Mouse (Mus musculus): ENCODE data around the gene Bak1. TPM values are rescaled to one million over a fixed set of nuclear protein-coding genes. Genes with fewer than 3 reads are reported as not detected.
A peak's percentile ranks its signal among the peaks of the same experiment; 100 is the strongest.

Gene Bak1
- polyA plus RNA-seq, 1 experiment from 2014 or later = 8.2 TPM

DNA sequence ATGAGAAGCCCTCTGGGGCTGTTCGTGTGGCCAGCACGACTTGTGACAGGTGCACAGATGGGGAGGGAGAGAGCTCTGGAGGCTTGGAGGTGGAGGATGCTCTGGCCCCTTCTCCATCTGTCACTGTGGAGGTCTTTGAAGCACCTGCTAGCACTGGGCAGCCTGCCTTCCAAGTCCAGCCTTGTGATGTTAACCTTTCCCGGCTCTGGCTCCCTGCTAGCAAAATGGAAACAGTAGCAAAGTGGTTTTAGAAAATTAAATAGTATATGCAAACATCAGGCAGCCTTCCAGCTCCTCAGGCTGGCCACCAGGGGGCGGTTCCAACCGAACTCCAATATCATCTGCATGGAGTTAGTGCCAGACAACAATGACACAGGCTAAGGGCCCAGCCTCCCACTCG is 42.8 kb upstream of the Bak1 start:
- Histone ChIP-seq H3K27me3 (ENCODE audit: control insufficient read depth, insufficient read depth, low read length) (no peaks in the 10 kb centered on the region), H3K9ac (ENCODE audit: low read length) (no peak overlapping the region), H3K9me3 (ENCODE audit: control insufficient read depth, low read length) (no peaks in the 10 kb centered on the region), H3K4me3 (ENCODE audit: low read depth, low read length) (no peak overlapping the region), H3K4me2 (ENCODE audit: low read depth) (no peak overlapping the region), H3K27ac (ENCODE audit: low read depth, low read length) (no peak overlapping the region), H3K4me1 (ENCODE audit: control insufficient read depth, insufficient read depth, low read length) (no peaks in the 10 kb centered on the region), H3K36me3 (ENCODE audit: control insufficient read depth, insufficient read depth, low read length) (no peaks in the 10 kb centered on the region)
- no peak for ATAC-seq (ENCODE audit: insufficient read depth, low FRiP score, low TSS enrichment)
- DNase-seq (ENCODE audit: low spot score) = no peak
- WGBS = 40% methylated on average over 6 of the region's 6 CpGs

DNA sequence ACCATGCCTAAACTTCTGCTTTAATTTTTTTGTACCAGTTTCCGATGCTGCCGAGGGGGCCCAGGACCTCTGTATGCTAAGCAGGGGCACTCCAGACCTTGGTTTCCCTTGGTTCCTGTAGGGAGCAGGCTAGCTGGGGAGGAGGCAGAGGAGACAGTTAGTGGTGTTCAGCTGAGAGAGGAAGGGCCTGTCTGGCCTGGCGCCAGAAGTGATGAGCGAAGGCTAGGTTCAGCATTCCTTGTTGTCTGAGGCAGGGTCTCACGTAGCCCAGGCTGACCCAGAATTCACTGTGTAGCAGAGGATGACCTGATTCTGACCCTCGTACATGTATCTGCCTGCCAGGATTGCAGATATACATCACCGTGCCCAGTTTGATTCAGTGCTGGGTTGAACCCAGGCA is 42.1 kb upstream of the Bak1 start:
- DNase-seq (ENCODE audit: low spot score) (no peak), ATAC-seq (ENCODE audit: insufficient read depth, low FRiP score, low TSS enrichment) (no peak)
- no peaks in the 10 kb centered on the region for H3K27me3 ChIP-seq (ENCODE audit: control insufficient read depth, insufficient read depth, low read length)
- no peak overlapping the region for H3K9ac ChIP-seq (ENCODE audit: low read length)
- 95% methylated on average over 7 of the region's 7 CpGs for WGBS
- no peaks in the 10 kb centered on the region for H3K36me3 ChIP-seq (ENCODE audit: control insufficient read depth, insufficient read depth, low read length)
- no peaks in the 10 kb centered on the region for H3K9me3 ChIP-seq (ENCODE audit: control insufficient read depth, low read length)
- H3K4me2 ChIP-seq (ENCODE audit: low read depth) = no peak overlapping the region
- H3K27ac ChIP-seq (ENCODE audit: low read depth, low read length) = no peak overlapping the region
- no peaks in the 10 kb centered on the region for H3K4me1 ChIP-seq (ENCODE audit: control insufficient read depth, insufficient read depth, low read length)
- no peak overlapping the region for H3K4me3 ChIP-seq (ENCODE audit: low read depth, low read length)

DNA sequence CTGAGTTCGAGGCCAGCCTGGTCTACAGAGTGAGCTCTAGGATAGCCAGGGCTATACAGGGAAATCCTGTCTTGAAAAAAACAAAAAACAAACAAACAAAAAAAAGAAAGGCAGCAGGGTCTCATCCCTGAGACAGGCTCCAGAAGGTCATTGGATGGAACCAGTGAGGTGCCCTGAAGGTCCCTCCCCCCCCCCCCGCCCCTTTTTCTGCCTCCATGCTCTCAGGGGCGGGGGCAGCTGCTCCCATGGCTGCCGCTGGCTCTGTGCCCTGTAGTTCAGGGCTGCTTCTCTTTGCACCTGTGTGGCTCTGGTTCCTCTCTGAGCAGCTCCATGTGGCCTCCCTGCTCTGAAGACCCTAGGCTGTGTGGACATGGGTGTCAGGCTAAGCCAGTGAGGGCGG is 40.3 kb upstream of the Bak1 start:
- Histone ChIP-seq H3K36me3 (ENCODE audit: control insufficient read depth, insufficient read depth, low read length) (no peaks in the 10 kb centered on the region), H3K4me3 (ENCODE audit: low read depth, low read length) (no peak overlapping the region), H3K27me3 (ENCODE audit: control insufficient read depth, insufficient read depth, low read length) (no peaks in the 10 kb centered on the region), H3K9ac (ENCODE audit: low read length) (no peak overlapping the region; the same call in 1 of the 2 replicates), H3K4me1 (ENCODE audit: control insufficient read depth, insufficient read depth, low read length) (no peaks in the 10 kb centered on the region), H3K27ac (ENCODE audit: low read depth, low read length) (peak overlapping the region; percentile 54; the same call in 1 of the 2 replicates), H3K9me3 (ENCODE audit: control insufficient read depth, low read length) (no peaks in the 10 kb centered on the region), H3K4me2 (ENCODE audit: low read depth) (no peak overlapping the region)
- ATAC-seq (ENCODE audit: insufficient read depth, low FRiP score, low TSS enrichment) (no peak), DNase-seq (ENCODE audit: low spot score) (no peak)
- 82% methylated on average over 5 of the region's 5 CpGs for WGBS

DNA sequence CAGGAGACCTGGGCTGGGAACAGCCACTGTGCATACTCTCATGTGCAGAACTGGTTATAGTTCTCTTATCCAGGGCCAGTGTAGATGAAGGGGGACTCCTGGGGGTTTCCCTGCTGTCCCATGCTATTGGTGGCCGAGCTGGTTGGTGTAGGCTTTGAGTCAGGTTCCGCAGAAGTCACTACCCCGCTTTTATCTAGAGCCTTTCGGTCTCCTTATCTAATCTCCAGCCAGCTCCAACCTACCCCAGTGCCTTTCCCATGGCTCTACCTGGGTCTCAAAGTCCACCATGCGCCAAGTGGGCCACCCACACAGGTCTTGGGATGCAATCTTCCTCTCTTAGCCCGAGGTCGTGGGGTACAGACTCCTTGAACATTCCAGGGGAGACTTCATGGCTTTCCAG is 37.3 kb upstream of the Bak1 start:
- DNase-seq (ENCODE audit: low spot score) (no peak), ATAC-seq (ENCODE audit: insufficient read depth, low FRiP score, low TSS enrichment) (no peak)
- no peak overlapping the region for H3K9ac ChIP-seq (ENCODE audit: low read length)
- no peaks in the 10 kb centered on the region for H3K9me3 ChIP-seq (ENCODE audit: control insufficient read depth, low read length)
- H3K4me2 ChIP-seq (ENCODE audit: low read depth) = no peak overlapping the region
- H3K27ac ChIP-seq (ENCODE audit: low read depth, low read length) = no peak overlapping the region
- H3K4me3 ChIP-seq (ENCODE audit: low read depth, low read length) = no peak overlapping the region
- no peaks in the 10 kb centered on the region for H3K36me3 ChIP-seq (ENCODE audit: control insufficient read depth, insufficient read depth, low read length)
- 83% methylated on average over 7 of the region's 7 CpGs for WGBS
- no peaks in the 10 kb centered on the region for H3K27me3 ChIP-seq (ENCODE audit: control insufficient read depth, insufficient read depth, low read length)
- peaks cover 2% of the 10 kb centered on the region; the same call in 1 of the 2 replicates for H3K4me1 ChIP-seq (ENCODE audit: control insufficient read depth, insufficient read depth, low read length)

DNA sequence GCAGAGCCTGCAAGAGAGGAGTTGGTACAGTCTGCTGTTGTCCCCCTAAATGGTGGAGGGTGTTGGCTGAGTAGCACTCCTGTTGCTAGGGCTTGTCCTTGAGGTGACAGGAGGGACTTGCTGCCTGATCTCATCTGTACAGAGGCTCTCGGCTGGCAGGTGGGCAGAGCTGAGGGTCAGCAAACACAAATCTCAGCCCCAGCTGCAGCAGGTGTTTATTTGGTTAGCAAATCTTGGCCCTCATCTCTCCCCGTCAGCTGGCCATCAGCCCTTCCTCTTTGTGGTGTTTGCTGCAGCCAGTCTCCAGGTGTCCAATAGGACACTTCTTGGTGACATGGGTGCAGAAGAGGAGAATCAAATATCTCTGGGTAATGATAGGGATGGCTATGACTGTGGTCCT is 35.4 kb upstream of the Bak1 start:
- WGBS = 65% methylated on average over 2 of the region's 2 CpGs
- ATAC-seq (ENCODE audit: insufficient read depth, low FRiP score, low TSS enrichment) = no peak
- no peak overlapping the region for H3K4me2 ChIP-seq (ENCODE audit: low read depth)
- H3K9ac ChIP-seq (ENCODE audit: low read length) = no peak overlapping the region
- H3K27ac ChIP-seq (ENCODE audit: low read depth, low read length) = no peak overlapping the region
- no peaks in the 10 kb centered on the region for H3K9me3 ChIP-seq (ENCODE audit: control insufficient read depth, low read length)
- H3K4me1 ChIP-seq (ENCODE audit: control insufficient read depth, insufficient read depth, low read length) = peaks cover 2% of the 10 kb centered on the region; the same call in 1 of the 2 replicates
- H3K27me3 ChIP-seq (ENCODE audit: control insufficient read depth, insufficient read depth, low read length) = no peaks in the 10 kb centered on the region; the same call in 1 of the 2 replicates
- no peaks in the 10 kb centered on the region for H3K36me3 ChIP-seq (ENCODE audit: control insufficient read depth, insufficient read depth, low read length)
- no peak for DNase-seq (ENCODE audit: low spot score)
- no peak overlapping the region for H3K4me3 ChIP-seq (ENCODE audit: low read depth, low read length)

DNA sequence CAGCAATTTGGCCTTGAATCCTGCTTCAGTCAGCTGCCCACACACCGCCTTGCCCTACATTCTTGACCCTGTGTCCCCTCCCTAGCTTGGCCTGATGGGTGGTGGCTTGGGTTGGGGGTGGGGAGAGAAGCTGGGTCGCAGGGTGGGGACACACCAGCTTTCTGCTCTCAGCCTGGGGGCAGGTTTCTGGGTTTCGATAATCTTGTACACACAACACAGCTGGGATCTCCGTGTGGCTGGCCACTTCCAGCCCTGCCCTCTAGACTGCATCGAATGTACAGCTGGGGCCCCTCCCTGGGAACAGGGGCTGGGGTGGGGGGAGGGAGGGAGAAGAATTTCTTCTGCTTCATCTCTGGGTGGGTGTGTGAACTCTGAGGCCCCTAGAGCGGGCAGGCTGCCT is 34.9 kb upstream of the Bak1 start:
- Histone ChIP-seq H3K4me2 (ENCODE audit: low read depth) (no peak overlapping the region), H3K9me3 (ENCODE audit: control insufficient read depth, low read length) (no peaks in the 10 kb centered on the region), H3K27me3 (ENCODE audit: control insufficient read depth, insufficient read depth, low read length) (peaks cover 5% of the 10 kb centered on the region), H3K4me3 (ENCODE audit: low read depth, low read length) (no peak overlapping the region), H3K9ac (ENCODE audit: low read length) (no peak overlapping the region), H3K36me3 (ENCODE audit: control insufficient read depth, insufficient read depth, low read length) (no peaks in the 10 kb centered on the region), H3K27ac (ENCODE audit: low read depth, low read length) (no peak overlapping the region), H3K4me1 (ENCODE audit: control insufficient read depth, insufficient read depth, low read length) (peaks cover 2% of the 10 kb centered on the region; the same call in 1 of the 2 replicates)
- no peak for DNase-seq (ENCODE audit: low spot score)
- no peak for ATAC-seq (ENCODE audit: insufficient read depth, low FRiP score, low TSS enrichment)
- 60% methylated on average over 6 of the region's 6 CpGs for WGBS

DNA sequence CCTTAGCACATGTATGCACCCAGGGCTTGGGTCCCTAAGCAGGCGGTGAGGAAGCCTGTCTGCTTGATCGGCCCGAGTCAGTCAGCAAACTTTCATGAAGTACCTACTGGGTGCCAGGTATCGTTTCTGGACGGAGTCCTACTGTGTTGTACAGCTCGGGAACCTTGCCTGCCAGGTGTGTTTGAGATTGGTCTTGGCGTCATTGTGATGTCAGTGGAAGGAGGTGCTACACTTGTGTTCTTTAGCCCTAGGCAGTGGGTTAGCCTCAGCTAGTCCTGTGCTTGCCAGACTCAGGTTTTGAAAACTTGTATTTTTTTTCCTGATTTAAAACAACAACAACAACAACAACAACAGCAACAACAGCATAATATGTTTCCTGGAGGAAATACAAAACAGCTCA is 33.9 kb upstream of the Bak1 start:
- H3K9ac ChIP-seq (ENCODE audit: low read length) = no peak overlapping the region
- H3K4me1 ChIP-seq (ENCODE audit: control insufficient read depth, insufficient read depth, low read length) = peaks cover 2% of the 10 kb centered on the region; the same call in 1 of the 2 replicates
- ATAC-seq (ENCODE audit: insufficient read depth, low FRiP score, low TSS enrichment) (no peak), DNase-seq (ENCODE audit: low spot score) (no peak)
- H3K4me2 ChIP-seq (ENCODE audit: low read depth) = no peak overlapping the region
- 91% methylated on average over 7 of the region's 7 CpGs for WGBS
- no peak overlapping the region for H3K27ac ChIP-seq (ENCODE audit: low read depth, low read length)
- peaks cover 15% of the 10 kb centered on the region for H3K27me3 ChIP-seq (ENCODE audit: control insufficient read depth, insufficient read depth, low read length)
- no peak overlapping the region for H3K4me3 ChIP-seq (ENCODE audit: low read depth, low read length)
- H3K9me3 ChIP-seq (ENCODE audit: control insufficient read depth, low read length) = no peaks in the 10 kb centered on the region
- H3K36me3 ChIP-seq (ENCODE audit: control insufficient read depth, insufficient read depth, low read length) = no peaks in the 10 kb centered on the region

DNA sequence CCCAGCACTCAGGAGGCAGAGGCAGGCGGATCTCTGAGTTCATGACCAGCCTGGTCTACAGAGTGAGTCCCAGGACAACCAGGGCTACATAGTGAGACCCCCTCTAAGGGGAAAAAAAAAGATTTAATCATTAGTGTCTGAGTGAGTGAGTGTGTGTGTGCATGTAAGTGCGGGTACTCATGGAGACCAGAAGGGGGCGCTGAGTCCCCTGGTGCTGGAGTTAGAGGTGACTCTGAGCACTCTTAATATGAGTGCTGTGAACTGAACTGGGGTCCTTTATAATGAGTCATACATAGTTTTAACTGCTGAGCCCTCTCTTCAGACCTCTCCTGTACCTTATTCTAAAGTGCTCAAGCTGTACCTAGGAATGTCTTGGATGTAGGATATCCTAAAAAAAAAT is 32.9 kb upstream of the Bak1 start:
- no peak overlapping the region for H3K9ac ChIP-seq (ENCODE audit: low read length)
- H3K4me2 ChIP-seq (ENCODE audit: low read depth) = no peak overlapping the region
- WGBS = 93% methylated on average over 3 of the region's 3 CpGs
- H3K27me3 ChIP-seq (ENCODE audit: control insufficient read depth, insufficient read depth, low read length) = peaks cover 25% of the 10 kb centered on the region
- H3K4me1 ChIP-seq (ENCODE audit: control insufficient read depth, insufficient read depth, low read length) = peaks cover 2% of the 10 kb centered on the region; the same call in 1 of the 2 replicates
- H3K9me3 ChIP-seq (ENCODE audit: control insufficient read depth, low read length) = no peaks in the 10 kb centered on the region
- H3K4me3 ChIP-seq (ENCODE audit: low read depth, low read length) = no peak overlapping the region
- no peak overlapping the region for H3K27ac ChIP-seq (ENCODE audit: low read depth, low read length)
- ATAC-seq (ENCODE audit: insufficient read depth, low FRiP score, low TSS enrichment) (no peak), DNase-seq (ENCODE audit: low spot score) (no peak)
- no peaks in the 10 kb centered on the region for H3K36me3 ChIP-seq (ENCODE audit: control insufficient read depth, insufficient read depth, low read length)

DNA sequence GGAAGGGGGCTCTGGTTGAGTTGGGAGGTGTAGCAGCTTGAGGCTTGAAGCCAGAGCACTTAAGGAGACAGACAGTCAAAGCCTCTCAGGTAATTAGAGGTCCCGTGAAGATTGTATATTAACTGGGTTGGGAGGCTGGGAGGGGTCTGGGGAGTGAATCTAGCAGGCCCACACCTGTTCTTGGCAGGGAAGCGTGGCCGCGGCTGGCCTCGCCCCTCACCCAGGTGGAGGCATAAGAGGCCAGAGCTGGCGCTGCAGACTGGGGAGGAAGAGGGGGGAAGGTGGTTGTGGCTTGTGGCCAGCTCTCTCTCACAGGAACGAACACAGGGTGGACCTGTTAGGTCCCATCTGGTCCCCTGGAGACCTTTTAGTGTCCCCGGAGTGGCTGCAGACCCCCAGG is 31.9 kb upstream of the Bak1 start:
- Histone ChIP-seq H3K4me3 (ENCODE audit: low read depth, low read length) (no peak overlapping the region), H3K4me2 (ENCODE audit: low read depth) (no peak overlapping the region), H3K9me3 (ENCODE audit: control insufficient read depth, low read length) (no peaks in the 10 kb centered on the region), H3K4me1 (ENCODE audit: control insufficient read depth, insufficient read depth, low read length) (peaks cover 2% of the 10 kb centered on the region; the same call in 1 of the 2 replicates), H3K27ac (ENCODE audit: low read depth, low read length) (no peak overlapping the region), H3K9ac (ENCODE audit: low read length) (no peak overlapping the region), H3K27me3 (ENCODE audit: control insufficient read depth, insufficient read depth, low read length) (peaks cover 34% of the 10 kb centered on the region), H3K36me3 (ENCODE audit: control insufficient read depth, insufficient read depth, low read length) (no peaks in the 10 kb centered on the region)
- WGBS = 78% methylated on average over 8 of the region's 8 CpGs
- ATAC-seq (ENCODE audit: insufficient read depth, low FRiP score, low TSS enrichment) (no peak), DNase-seq (ENCODE audit: low spot score) (no peak)
